Mouse (Mus musculus) embryonic facial prominence, embryonic 11.5 days (tissue): ENCODE results near the gene Snph. TPM values are rescaled to one million over a fixed set of nuclear protein-coding genes. Genes with fewer than 3 reads are reported as not detected.
"Not testable (repeated sequence)": the region's sequence is repeated elsewhere in the genome, so short reads cannot be mapped to it uniquely, and the experiment has no call there.

Experiments used
- ATAC-seq: fragments of 200-750 bp; cut with Nextera tagmentation; replicated peaks from 2 replicates; pipeline ENCODE4 v1.8.0; 2017; ENCODE audit warnings: low read depth; ENCODE audit not compliant: insufficient number of reproducible peaks, low FRiP score, low TSS enrichment
- DNase-seq: peaks from one replicate; pipeline ENCODE4 v3.0.0-alpha.2; 2015; ENCODE audit warnings: low spot score
- H3K27ac ChIP-seq: fragments of 300-500 bp; sonication (generic); replicated peaks from 2 replicates; pipeline ENCODE4 v1.5.1; 2014; ENCODE audit warnings: mild to moderate bottlenecking, low read depth, low read length, control low read depth
- H3K27me3 ChIP-seq: fragments of 300-500 bp; sonication (generic); 2 replicates; pipeline ENCODE4 v1.6.1; 2014; ENCODE audit warnings: mild to moderate bottlenecking, low read length, moderate library complexity, mixed read lengths; ENCODE audit not compliant: control insufficient read depth, insufficient read depth
- H3K36me3 ChIP-seq: fragments of 300-500 bp; sonication (generic); replicated peaks from 2 replicates; pipeline ENCODE4 v1.6.1; 2014; ENCODE audit warnings: low read depth, mild to moderate bottlenecking, low read length, moderate library complexity, mixed read lengths; ENCODE audit not compliant: control insufficient read depth, insufficient read depth
- H3K4me1 ChIP-seq: fragments of 300-500 bp; sonication (generic); 2 replicates; pipeline ENCODE4 v1.6.1; 2014; ENCODE audit warnings: low read length, mixed read lengths; ENCODE audit not compliant: control insufficient read depth, insufficient read depth
- H3K4me2 ChIP-seq: fragments of 300-500 bp; sonication (generic); 2 replicates; pipeline ENCODE4 v1.6.1; 2014; ENCODE audit warnings: low read depth, mild to moderate bottlenecking, control low read depth, low read length, moderate library complexity
- H3K4me3 ChIP-seq: fragments of 300-500 bp; sonication (generic); 2 replicates; pipeline ENCODE4 v1.5.1; 2014; ENCODE audit warnings: low read depth, low read length, control low read depth
- H3K9ac ChIP-seq: fragments of 300-500 bp; sonication (generic); replicated peaks from 2 replicates; pipeline ENCODE4 v1.6.1; 2014; ENCODE audit warnings: mild to moderate bottlenecking, control low read depth, low read length
- H3K9me3 ChIP-seq: fragments of 300-500 bp; sonication (generic); replicated peaks from 2 replicates; pipeline ENCODE4 v1.6.1; 2016; ENCODE audit warnings: mild to moderate bottlenecking, low read length, inconsistent platforms, mixed read lengths; ENCODE audit not compliant: control insufficient read depth
- WGBS: fragments of 180-500 bp; shearing (Covaris S2); extraction: QIAGEN DNeasy Blood & Tissue Kit; methylation state at CpG from one replicate; pipeline ENCODE4 v1.1.7; 2014; 5-methylcytosine and 5-hydroxymethylcytosine counted together
- polyA plus RNA-seq: library from polyadenylated mRNA; unstranded; fragments of >200 nt; fragmentation: Nextera tagmentation; extraction: Ambion mirVana; gene quantifications from 2 replicates; pipeline ENCODE4 v1.2.1, GENCODE M21; 2014

Gene Snph
- polyA plus RNA-seq, 1 experiment from 2014 or later = 0.72 TPM

- WGBS = 75% methylated on average over 6 of the region's 6 CpGs
- no peak for DNase-seq
- no peak overlapping the region for H3K27ac ChIP-seq
Measured at GRCm38 (mm10) chr2:151616551-151617329, 15.7 kb downstream of the Snph start.

GRCm38 (mm10) chr2:151615779-151616178 is 16.6 kb downstream of the Snph start:
- not testable (repeated sequence) for H3K9ac ChIP-seq, H3K4me1 ChIP-seq, H3K27ac ChIP-seq, ATAC-seq, H3K4me2 ChIP-seq, DNase-seq, H3K36me3 ChIP-seq, H3K27me3 ChIP-seq, H3K4me3 ChIP-seq, H3K9me3 ChIP-seq
- 82% methylated on average over 6 of the region's 8 CpGs for WGBS

More at GRCm38 (mm10) chr2:151616551-151617329, 15.7 kb downstream of the Snph start:
- H3K4me1 ChIP-seq = no peaks in the 10 kb centered on the region
- ATAC-seq = no peak
- H3K9ac ChIP-seq = no peak overlapping the region
- H3K4me3 ChIP-seq = no peak overlapping the region
- no peaks in the 10 kb centered on the region for H3K27me3 ChIP-seq
- H3K4me2 ChIP-seq = no peak overlapping the region
- no peaks in the 10 kb centered on the region for H3K36me3 ChIP-seq
- no peaks in the 10 kb centered on the region for H3K9me3 ChIP-seq

GRCm38 (mm10) chr2:151609974-151610373 is 22.4 kb downstream of the Snph start:
- no peaks in the 10 kb centered on the region for H3K27me3 ChIP-seq
- no peak overlapping the region for H3K4me2 ChIP-seq
- no peaks in the 10 kb centered on the region for H3K4me1 ChIP-seq
- no peak overlapping the region for H3K27ac ChIP-seq
- no peaks in the 10 kb centered on the region for H3K9me3 ChIP-seq
- no peaks in the 10 kb centered on the region for H3K36me3 ChIP-seq
- H3K9ac ChIP-seq = no peak overlapping the region
- no peak overlapping the region for H3K4me3 ChIP-seq
- 52% methylated on average over 3 of the region's 3 CpGs for WGBS
- ATAC-seq (no peak), DNase-seq (peak; percentile 3)

- Histone ChIP-seq H3K4me3 (no peak overlapping the region), H3K4me2 (no peak overlapping the region), H3K27me3 (no peaks in the 10 kb centered on the region), H3K36me3 (no peaks in the 10 kb centered on the region), H3K9me3 (no peaks in the 10 kb centered on the region), H3K27ac (no peak overlapping the region), H3K4me1 (no peaks in the 10 kb centered on the region), H3K9ac (no peak overlapping the region)
- 71% methylated on average over 1 of the region's 1 CpGs for WGBS
- DNase-seq (no peak), ATAC-seq (no peak)
Measured at GRCm38 (mm10) chr2:151608435-151608834, 24.0 kb downstream of the Snph start.

- Histone ChIP-seq H3K4me2 (no peak overlapping the region), H3K36me3 (no peaks in the 10 kb centered on the region), H3K27me3 (no peaks in the 10 kb centered on the region), H3K9ac (no peak overlapping the region; the same call in 1 of the 2 replicates), H3K9me3 (no peaks in the 10 kb centered on the region), H3K27ac (no peak overlapping the region), H3K4me1 (no peaks in the 10 kb centered on the region), H3K4me3 (no peak overlapping the region)
- ATAC-seq = peak; percentile 75
- 40% methylated on average over 10 of the region's 11 CpGs for WGBS
- DNase-seq = peak; percentile 63
Measured at GRCm38 (mm10) chr2:151605437-151605987, 26.9 kb downstream of the Snph start.

GRCm38 (mm10) chr2:151603630-151604029 is 28.8 kb downstream of the Snph start:
- ATAC-seq (peak; percentile 63), DNase-seq (no peak)
- H3K4me3 ChIP-seq = no peak overlapping the region
- H3K9me3 ChIP-seq = no peaks in the 10 kb centered on the region
- H3K27ac ChIP-seq = no peak overlapping the region
- 44% methylated on average over 4 of the region's 4 CpGs for WGBS
- H3K27me3 ChIP-seq = no peaks in the 10 kb centered on the region
- H3K36me3 ChIP-seq = no peaks in the 10 kb centered on the region
- no peaks in the 10 kb centered on the region for H3K4me1 ChIP-seq
- H3K4me2 ChIP-seq = no peak overlapping the region
- no peak overlapping the region for H3K9ac ChIP-seq

GRCm38 (mm10) chr2:151602106-151602505 is 30.3 kb downstream of the Snph start:
- 75% methylated on average over 4 of the region's 4 CpGs for WGBS
- Histone ChIP-seq H3K9ac (no peak overlapping the region), H3K4me3 (no peak overlapping the region), H3K27ac (no peak overlapping the region), H3K27me3 (no peaks in the 10 kb centered on the region), H3K9me3 (no peaks in the 10 kb centered on the region), H3K36me3 (no peaks in the 10 kb centered on the region), H3K4me2 (no peak overlapping the region), H3K4me1 (no peaks in the 10 kb centered on the region)
- no peak for ATAC-seq
- no peak for DNase-seq

GRCm38 (mm10) chr2:151598068-151598467 is 34.3 kb downstream of the Snph start:
- Histone ChIP-seq H3K36me3 (no peaks in the 10 kb centered on the region), H3K4me3 (no peak overlapping the region), H3K9ac (no peak overlapping the region), H3K27ac (no peak overlapping the region), H3K4me1 (no peaks in the 10 kb centered on the region), H3K9me3 (no peaks in the 10 kb centered on the region), H3K27me3 (no peaks in the 10 kb centered on the region), H3K4me2 (no peak overlapping the region)
- WGBS = 51% methylated on average over 2 of the region's 2 CpGs
- peak; percentile 33 for DNase-seq
- no peak for ATAC-seq
